Mouse (Mus musculus): ENCODE results near the gene Hnf4a.

- TF ChIP-seq CTCF (conservative IDR thresholded peaks at IDR 0.05; ENCODE audit: insufficient read depth, insufficient read length, low read depth, low read length) = no peak
- TF ChIP-seq POLR2A (IDR thresholded peaks at IDR 0.05; ENCODE audit: low read depth, low read length) = no peak
Observed at GRCm38 (mm10) chr2:163587506-163587905, 80.9 kb downstream of the Hnf4a start.

Data from kidney, adult 2 months (tissue).